Mouse (Mus musculus) midbrain, embryonic 14.5 days (tissue): ENCODE data around the gene B230219D22Rik. TPM values are rescaled to one million over a fixed set of nuclear protein-coding genes. Genes with fewer than 3 reads are reported as not detected.

Experiments
- ATAC-seq: fragments of 200-750 bp; cut with Nextera tagmentation; 2 replicates; pipeline ENCODE4 v1.8.0; 2017; ENCODE audit warnings: moderate number of reproducible peaks, moderate library complexity; ENCODE audit not compliant: low FRiP score, low TSS enrichment
- DNase-seq: peaks from one replicate; pipeline ENCODE4 v3.0.0-alpha.2; 2015
- H3K27ac ChIP-seq: fragments of 300-500 bp; sonication (generic); replicated peaks from 2 replicates; pipeline ENCODE4 v1.5.1; 2014; ENCODE audit warnings: mild to moderate bottlenecking, low read depth, low read length, moderate library complexity
- H3K27me3 ChIP-seq: fragments of 300-500 bp; sonication (generic); 2 replicates; pipeline ENCODE4 v1.6.1; 2014; ENCODE audit warnings: low read length, control low read depth, mixed read lengths; ENCODE audit not compliant: control insufficient read depth, insufficient read depth
- H3K36me3 ChIP-seq: fragments of 300-500 bp; sonication (generic); 2 replicates; pipeline ENCODE4 v1.6.1; 2014; ENCODE audit warnings: low read length, control low read depth; ENCODE audit not compliant: control insufficient read depth, insufficient read depth
- H3K4me1 ChIP-seq: fragments of 300-500 bp; sonication (generic); 2 replicates; pipeline ENCODE4 v1.6.1; 2014; ENCODE audit warnings: mild to moderate bottlenecking, antibody characterized with exemption, low read length, control low read depth; ENCODE audit not compliant: control insufficient read depth, insufficient read depth
- H3K4me2 ChIP-seq: fragments of 300-500 bp; sonication (generic); 2 replicates; pipeline ENCODE4 v1.6.1; 2014; ENCODE audit warnings: mild to moderate bottlenecking, low read length, moderate library complexity
- H3K4me3 ChIP-seq: fragments of 300-500 bp; sonication (generic); replicated peaks from 2 replicates; pipeline ENCODE4 v1.5.1; 2014; ENCODE audit warnings: low read depth, low read length
- H3K9ac ChIP-seq: fragments of 300-500 bp; sonication (generic); replicated peaks from 2 replicates; pipeline ENCODE4 v1.6.1; 2014; ENCODE audit warnings: mild to moderate bottlenecking, low read length, moderate library complexity
- H3K9me3 ChIP-seq: fragments of 300-500 bp; sonication (generic); 2 replicates; pipeline ENCODE4 v1.6.1; 2016; ENCODE audit warnings: low read length, control low read depth, mixed read lengths; ENCODE audit not compliant: control insufficient read depth
- WGBS: fragments of 180-500 bp; shearing (Covaris S2); extraction: QIAGEN DNeasy Blood & Tissue Kit; methylation state at CpG from one replicate; pipeline ENCODE4 v1.1.7; 2014; 5-methylcytosine and 5-hydroxymethylcytosine counted together
- polyA plus RNA-seq: library from polyadenylated mRNA; unstranded; fragments of >200 nt; fragmentation: Nextera tagmentation; extraction: Ambion mirVana; gene quantifications from 2 replicates; pipeline ENCODE4 v1.2.1, GENCODE M21; 2014

B230219D22Rik gene
- 78.7 and 98.2 TPM in 2 replicates for polyA plus RNA-seq

DNA sequence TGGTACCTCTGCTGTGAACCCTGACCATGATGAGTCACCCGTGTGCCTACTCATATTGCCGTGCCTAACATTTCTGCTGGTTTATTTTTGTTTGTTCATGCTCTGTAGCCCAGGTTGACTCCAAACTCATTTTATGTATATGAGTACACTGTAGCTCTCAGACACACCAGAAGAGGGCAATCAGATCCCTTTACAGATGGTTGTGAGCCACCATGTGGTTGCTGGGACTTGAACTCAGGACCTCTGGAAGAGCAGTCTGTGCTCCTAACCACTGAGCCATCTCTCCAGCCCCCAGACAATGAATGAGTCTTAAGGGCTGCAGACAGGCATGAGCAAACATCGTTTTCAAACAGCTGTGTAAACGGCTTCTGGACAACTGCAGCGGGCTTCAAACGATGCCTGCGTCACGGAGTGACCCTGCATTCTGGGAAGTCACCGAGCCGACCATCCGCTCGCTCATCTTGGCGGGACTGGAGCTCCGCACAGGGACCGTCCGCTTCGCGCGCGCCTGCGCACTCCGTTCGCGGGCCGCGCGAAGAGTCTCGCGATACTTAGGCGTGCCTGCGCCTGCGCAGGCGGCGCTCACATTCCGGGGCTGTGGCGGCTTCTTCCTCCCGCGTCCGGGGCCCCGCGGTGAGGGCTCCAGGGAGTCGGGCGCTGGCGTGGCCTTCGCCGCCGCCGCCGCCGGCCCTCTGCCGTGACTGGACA is at the start of gene B230219D22Rik:
Gene B230219D22Rik, plus strand, starts transcription at position 590 of the 708 bp plus-strand sequence.
- Histone ChIP-seq H3K9ac (peak within 1 kb of the TSS; percentile 99), H3K36me3 (no peaks in the 10 kb centered on the region), H3K4me2 (peak within 1 kb of the TSS; percentile 70), H3K4me1 (peaks cover 16% of the 10 kb centered on the region), H3K9me3 (no peaks in the 10 kb centered on the region), H3K4me3 (peak within 1 kb of the TSS; percentile 98), H3K27me3 (no peaks in the 10 kb centered on the region), H3K27ac (peak within 1 kb of the TSS; percentile 96)
- DNase-seq (peak; percentile 98), ATAC-seq (peak; percentile 97)
- 3% methylated on average over 49 of the region's 51 CpGs for WGBS

DNA sequence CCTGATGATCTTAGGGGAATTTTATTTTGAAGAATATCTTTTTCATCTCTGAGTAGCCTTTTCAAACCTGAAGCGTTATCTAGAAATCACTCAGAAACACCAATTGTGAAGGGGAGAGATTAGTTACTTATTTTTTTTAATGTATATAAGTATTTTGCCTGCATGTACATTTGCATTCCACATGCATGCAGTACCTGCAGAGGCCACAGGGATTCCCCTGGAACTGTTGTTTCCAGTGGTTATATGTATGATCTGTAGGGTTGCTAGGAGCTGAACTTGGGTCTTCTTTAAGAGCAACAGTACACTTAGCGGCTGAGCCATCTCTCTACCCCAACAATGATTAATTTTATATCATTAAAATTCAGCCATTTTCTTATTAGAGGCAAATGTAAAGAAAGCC is 48.4 kb upstream of the B230219D22Rik start:
- Histone ChIP-seq H3K4me2 (no peak overlapping the region), H3K27me3 (no peaks in the 10 kb centered on the region), H3K9me3 (no peaks in the 10 kb centered on the region), H3K27ac (no peak overlapping the region), H3K9ac (no peak overlapping the region), H3K4me1 (no peaks in the 10 kb centered on the region), H3K4me3 (no peak overlapping the region), H3K36me3 (peaks cover 74% of the 10 kb centered on the region)
- DNase-seq (peak; percentile 67), ATAC-seq (no peak)
- 85% methylated on average over 2 of the region's 2 CpGs for WGBS

DNA sequence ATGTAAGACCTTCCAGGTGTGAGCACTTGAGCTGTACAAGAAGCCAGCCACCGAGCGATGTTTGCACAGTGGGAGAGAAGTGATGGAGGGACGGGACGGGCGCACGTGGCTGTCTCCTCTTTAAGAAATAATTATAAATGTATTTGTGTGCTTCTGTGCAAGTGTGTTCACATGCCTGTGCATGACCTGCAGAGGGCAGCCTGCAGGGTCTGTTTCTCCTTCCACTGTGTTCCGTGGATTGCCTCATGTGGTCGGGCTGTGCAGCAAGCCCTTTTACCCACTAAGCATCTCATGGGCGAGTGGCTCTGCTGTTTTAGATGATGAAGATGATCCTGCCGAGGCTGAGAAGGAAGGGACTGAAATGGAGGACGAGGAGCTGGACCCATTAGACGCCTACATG is 42.8 kb upstream of the B230219D22Rik start:
- no peak for ATAC-seq
- no peaks in the 10 kb centered on the region for H3K4me1 ChIP-seq
- no peak overlapping the region for H3K4me3 ChIP-seq
- DNase-seq, result peak; percentile 13
- H3K9me3 ChIP-seq, result no peaks in the 10 kb centered on the region
- H3K27ac ChIP-seq, result no peak overlapping the region
- WGBS, result 91% methylated on average over 12 of the region's 12 CpGs
- H3K4me2 ChIP-seq, result no peak overlapping the region
- H3K9ac ChIP-seq, result no peak overlapping the region
- no peaks in the 10 kb centered on the region for H3K27me3 ChIP-seq
- peaks cover 98% of the 10 kb centered on the region for H3K36me3 ChIP-seq

DNA sequence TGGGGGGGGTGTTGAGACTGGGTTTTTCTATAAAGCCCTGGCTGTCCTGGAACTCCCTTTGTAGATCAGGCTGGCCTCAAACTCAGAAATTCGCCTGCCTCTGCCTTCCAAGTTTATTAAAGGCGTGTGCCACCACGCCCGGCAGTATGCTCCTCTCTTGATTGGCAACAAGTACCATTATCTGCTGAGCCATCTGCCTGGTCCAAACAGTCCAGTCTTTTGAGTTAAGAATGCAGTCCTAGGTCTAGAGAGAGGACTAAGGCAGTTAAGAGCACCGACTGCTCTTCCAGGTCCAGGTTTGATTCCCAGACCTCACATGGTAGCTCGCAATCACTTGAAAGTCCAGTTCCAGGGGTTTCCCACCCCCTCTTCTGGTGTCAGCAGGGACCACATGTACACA is 41.9 kb upstream of the B230219D22Rik start:
- peaks cover 99% of the 10 kb centered on the region for H3K36me3 ChIP-seq
- no peak for ATAC-seq
- no peaks in the 10 kb centered on the region for H3K4me1 ChIP-seq
- H3K9ac ChIP-seq, result no peak overlapping the region
- no peak overlapping the region for H3K4me3 ChIP-seq
- WGBS, result 93% methylated on average over 6 of the region's 6 CpGs
- no peak for DNase-seq
- H3K9me3 ChIP-seq, result no peaks in the 10 kb centered on the region
- no peak overlapping the region for H3K27ac ChIP-seq
- H3K27me3 ChIP-seq, result no peaks in the 10 kb centered on the region
- H3K4me2 ChIP-seq, result no peak overlapping the region

DNA sequence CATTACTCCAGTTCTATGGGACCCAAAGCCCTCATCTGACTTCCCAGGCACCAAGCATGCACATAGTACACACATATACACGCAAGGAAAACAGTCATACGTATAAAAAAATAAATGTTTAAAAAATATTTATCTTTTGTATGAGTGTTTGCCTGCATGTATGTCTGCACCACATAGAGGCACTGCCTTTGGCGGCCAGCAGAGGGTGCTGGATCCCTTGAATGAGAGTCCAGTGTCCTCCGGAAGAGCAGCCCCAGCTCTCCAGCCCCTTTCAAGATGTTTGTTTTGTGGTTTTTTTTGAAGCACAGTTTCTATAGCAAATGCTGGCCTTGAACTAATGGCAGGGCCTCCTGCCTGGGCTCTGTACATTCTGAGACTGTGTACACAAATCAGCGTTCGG is 24.4 kb upstream of the B230219D22Rik start:
- H3K36me3 ChIP-seq, result peaks cover 93% of the 10 kb centered on the region
- ATAC-seq, result no peak

DNA sequence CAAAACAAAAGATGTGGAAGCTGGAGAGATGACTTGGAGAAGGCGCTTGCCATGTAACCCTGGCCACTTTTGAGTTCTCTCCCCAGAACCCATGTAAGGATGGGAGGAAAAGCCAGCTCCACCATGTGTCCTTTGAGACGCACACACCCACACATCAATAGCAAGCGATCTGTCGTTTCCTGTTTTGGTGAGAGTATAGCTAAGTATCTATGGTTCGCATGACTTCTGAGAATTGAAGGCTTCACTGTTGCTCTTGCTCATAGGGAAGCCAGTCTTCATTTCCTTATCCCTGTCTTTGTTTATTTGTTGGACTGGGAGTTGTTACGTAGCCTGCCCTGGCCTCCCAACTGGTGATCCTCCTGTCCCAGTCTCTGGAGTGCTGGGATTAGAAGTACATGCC is 20.2 kb upstream of the B230219D22Rik start:
- no peak for ATAC-seq
- DNase-seq, result no peak
- H3K4me2 ChIP-seq, result no peak overlapping the region
- WGBS, result 91% methylated on average over 6 of the region's 6 CpGs
- no peak overlapping the region for H3K27ac ChIP-seq
- peaks cover 87% of the 10 kb centered on the region for H3K36me3 ChIP-seq
- no peaks in the 10 kb centered on the region for H3K27me3 ChIP-seq
- no peak overlapping the region for H3K9ac ChIP-seq
- no peak overlapping the region for H3K4me3 ChIP-seq
- no peaks in the 10 kb centered on the region for H3K9me3 ChIP-seq
- no peaks in the 10 kb centered on the region for H3K4me1 ChIP-seq

More for the DNA sequence above, 24.4 kb upstream of the B230219D22Rik start:
- no peaks in the 10 kb centered on the region for H3K4me1 ChIP-seq
- no peak overlapping the region for H3K9ac ChIP-seq
- H3K27me3 ChIP-seq, result no peaks in the 10 kb centered on the region
- peak; percentile 64 for DNase-seq
- no peak overlapping the region for H3K4me3 ChIP-seq
- WGBS, result 86% methylated on average over 6 of the region's 6 CpGs
- H3K27ac ChIP-seq, result no peak overlapping the region
- H3K9me3 ChIP-seq, result no peaks in the 10 kb centered on the region
- H3K4me2 ChIP-seq, result no peak overlapping the region

DNA sequence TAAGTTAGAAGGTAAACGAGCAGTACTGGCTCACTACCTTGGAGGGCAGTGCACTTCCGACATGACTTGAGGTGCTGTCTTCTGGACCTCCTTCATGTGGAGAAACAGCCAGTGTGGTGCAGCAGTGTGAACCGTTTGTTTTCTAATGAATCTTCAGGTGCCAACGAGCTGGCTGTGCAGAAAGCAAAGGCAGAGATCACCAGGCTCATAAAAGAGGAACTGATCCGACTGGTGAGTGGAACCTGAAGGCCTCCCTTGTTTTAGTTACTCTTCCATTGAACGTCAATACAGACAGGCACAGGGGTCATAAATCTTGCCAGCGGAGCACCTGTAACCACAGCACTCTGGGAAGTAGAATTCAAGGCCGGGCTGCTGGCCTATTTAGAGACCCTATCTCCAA is 15.6 kb upstream of the B230219D22Rik start:
- no peak for DNase-seq
- no peak overlapping the region for H3K9ac ChIP-seq
- ATAC-seq, result no peak
- H3K4me1 ChIP-seq, result no peaks in the 10 kb centered on the region
- no peak overlapping the region for H3K4me3 ChIP-seq
- WGBS, result 88% methylated on average over 8 of the region's 8 CpGs
- H3K4me2 ChIP-seq, result no peak overlapping the region
- no peak overlapping the region for H3K27ac ChIP-seq
- H3K27me3 ChIP-seq, result no peaks in the 10 kb centered on the region
- H3K36me3 ChIP-seq, result peaks cover 89% of the 10 kb centered on the region
- no peaks in the 10 kb centered on the region for H3K9me3 ChIP-seq

DNA sequence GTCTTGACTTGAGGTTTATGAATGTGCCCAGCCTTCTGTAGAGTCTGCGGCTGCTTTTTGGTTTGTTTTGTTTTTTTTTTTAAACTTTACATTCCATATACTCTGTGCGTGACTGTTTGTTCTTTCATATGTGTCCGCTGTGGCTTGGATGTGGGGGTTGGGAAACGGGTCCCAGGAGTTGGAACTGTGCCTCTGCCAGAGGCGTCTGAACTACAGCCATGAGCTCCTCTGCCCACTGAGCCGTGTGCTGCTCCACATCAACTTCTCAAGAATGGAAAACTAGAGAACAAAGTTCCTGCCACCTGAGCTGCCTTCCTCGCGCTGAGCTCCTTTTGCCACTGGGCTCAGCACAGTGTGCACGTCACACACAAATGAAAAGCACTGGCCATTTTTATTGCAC is 10.7 kb upstream of the B230219D22Rik start:
- no peak overlapping the region for H3K4me2 ChIP-seq
- H3K4me1 ChIP-seq, result no peaks in the 10 kb centered on the region
- H3K9me3 ChIP-seq, result no peaks in the 10 kb centered on the region
- WGBS, result 90% methylated on average over 9 of the region's 9 CpGs
- ATAC-seq, result no peak
- no peak overlapping the region for H3K27ac ChIP-seq
- peaks cover 50% of the 10 kb centered on the region for H3K36me3 ChIP-seq
- no peak overlapping the region for H3K9ac ChIP-seq
- no peaks in the 10 kb centered on the region for H3K27me3 ChIP-seq
- no peak for DNase-seq
- no peak overlapping the region for H3K4me3 ChIP-seq

DNA sequence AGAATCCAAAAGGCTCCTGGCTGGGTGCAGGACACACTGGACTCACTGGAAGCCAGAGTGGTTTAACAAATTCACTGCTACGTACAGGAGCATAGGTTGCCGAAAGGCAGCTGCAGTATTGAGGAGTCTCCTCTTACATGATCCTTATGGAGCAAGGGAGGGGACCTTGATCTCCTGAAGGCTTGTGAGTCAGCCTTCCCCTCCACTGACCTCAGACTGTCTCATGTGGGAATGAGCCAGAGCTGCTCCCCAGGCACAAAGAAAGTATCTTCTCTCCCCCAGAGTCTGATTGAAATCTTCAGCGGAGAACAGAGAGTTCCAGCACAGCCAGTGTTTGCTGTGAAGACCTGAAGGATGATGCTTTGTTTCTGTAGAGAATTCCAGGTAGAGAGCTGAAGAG is 9.3 kb upstream of the B230219D22Rik start:
- 90% methylated on average over 3 of the region's 3 CpGs for WGBS
- ATAC-seq (no peak), DNase-seq (no peak)
- Histone ChIP-seq H3K27ac (no peak overlapping the region), H3K4me3 (no peak overlapping the region), H3K4me1 (no peaks in the 10 kb centered on the region), H3K4me2 (no peak overlapping the region), H3K36me3 (peaks cover 36% of the 10 kb centered on the region), H3K9me3 (no peaks in the 10 kb centered on the region), H3K27me3 (no peaks in the 10 kb centered on the region), H3K9ac (no peak overlapping the region)
